Mouse (Mus musculus): ENCODE results near the gene Gatad2a. TPM values are rescaled to one million over a fixed set of nuclear protein-coding genes. Genes with fewer than 3 reads are reported as not detected.

The Gatad2a gene
- 44.3 TPM in 2 replicates for polyA plus RNA-seq (2016; fragmentation: Nextera tagmentation; extraction: Ambion mirVana)

- no peaks in the 10 kb centered on the region for H3K36me3 ChIP-seq
- peaks cover 19% of the 10 kb centered on the region for H3K4me1 ChIP-seq
- H3K27ac ChIP-seq (replicated peaks): peak within 1 kb of the TSS; percentile 91
- no peaks in the 10 kb centered on the region for H3K27me3 ChIP-seq
- no peaks in the 10 kb centered on the region for H3K9me3 ChIP-seq
- peak within 1 kb of the TSS; percentile 74 for H3K4me3 ChIP-seq
- WGBS: under 1% methylated on average over 84 of the region's 87 CpGs
- H3K9ac ChIP-seq (replicated peaks): peak within 1 kb of the TSS; percentile 79
- ATAC-seq (ENCODE audit: low FRiP score, low read depth): peak; percentile 100
- H3K4me2 ChIP-seq (replicated peaks): peak within 1 kb of the TSS; percentile 87
Observed at GRCm38 (mm10) chr8:69995776-69996588, at the start of gene Gatad2a. Gene Gatad2a, minus strand, starts transcription at chr8:69996384.

- 91% methylated on average over 5 of the region's 5 CpGs for WGBS
- Histone ChIP-seq H3K36me3 (peaks cover 11% of the 10 kb centered on the region), H3K9ac (replicated peaks) (peak overlapping the region; percentile 96), H3K27me3 (no peaks in the 10 kb centered on the region), H3K27ac (replicated peaks) (no peak overlapping the region), H3K4me3 (peak overlapping the region; percentile 95), H3K4me1 (peaks cover 36% of the 10 kb centered on the region), H3K4me2 (replicated peaks) (peak overlapping the region; percentile 94), H3K9me3 (no peaks in the 10 kb centered on the region)
- ATAC-seq (ENCODE audit: low FRiP score, low read depth): no peak
Observed at GRCm38 (mm10) chr8:70043996-70044395, 47.8 kb upstream of the Gatad2a start.

GRCm38 (mm10) chr8:70042583-70043455 lies 46.6 kb upstream of the Gatad2a start, which contains the start of the genes Mau2 and Sugp1:
Gene Mau2, minus strand, starts transcription at chr8:70042734.
Gene Sugp1, plus strand, starts transcription at chr8:70042813.
- ATAC-seq (ENCODE audit: low FRiP score, low read depth): peak; percentile 98
- Histone ChIP-seq H3K27me3 (no peaks in the 10 kb centered on the region), H3K27ac (replicated peaks) (peak within 1 kb of the TSS; percentile 73), H3K9me3 (no peaks in the 10 kb centered on the region), H3K4me1 (peaks cover 36% of the 10 kb centered on the region), H3K9ac (replicated peaks) (peak within 1 kb of the TSS; percentile 96), H3K4me3 (peak within 1 kb of the TSS; percentile 95), H3K4me2 (replicated peaks) (peak within 1 kb of the TSS; percentile 94), H3K36me3 (no peaks in the 10 kb centered on the region)
- under 1% methylated on average over 65 of the region's 65 CpGs for WGBS

GRCm38 (mm10) chr8:70041885-70042546 lies 45.8 kb upstream of the Gatad2a start:
- Histone ChIP-seq H3K27ac (replicated peaks) (peak overlapping the region; percentile 73), H3K9me3 (no peaks in the 10 kb centered on the region), H3K4me3 (peak overlapping the region; percentile 95), H3K4me2 (replicated peaks) (peak overlapping the region; percentile 94), H3K4me1 (peaks cover 36% of the 10 kb centered on the region), H3K9ac (replicated peaks) (peak overlapping the region; percentile 96), H3K27me3 (no peaks in the 10 kb centered on the region), H3K36me3 (peaks cover 3% of the 10 kb centered on the region; the same call in 1 of the 2 replicates)
- peak; percentile 41 for ATAC-seq (ENCODE audit: low FRiP score, low read depth)
- WGBS: 1% methylated on average over 46 of the region's 47 CpGs

GRCm38 (mm10) chr8:70037994-70038393 lies 41.8 kb upstream of the Gatad2a start:
- H3K4me1 ChIP-seq: peaks cover 22% of the 10 kb centered on the region
- no peak overlapping the region for H3K27ac ChIP-seq (replicated peaks)
- no peak for ATAC-seq (ENCODE audit: low FRiP score, low read depth)
- no peaks in the 10 kb centered on the region for H3K9me3 ChIP-seq
- peaks cover 12% of the 10 kb centered on the region; the same call in 1 of the 2 replicates for H3K36me3 ChIP-seq
- 97% methylated on average over 1 of the region's 1 CpGs for WGBS
- no peak overlapping the region for H3K4me3 ChIP-seq
- no peaks in the 10 kb centered on the region for H3K27me3 ChIP-seq
- no peak overlapping the region for H3K9ac ChIP-seq (replicated peaks)
- H3K4me2 ChIP-seq (replicated peaks): no peak overlapping the region

GRCm38 (mm10) chr8:70030255-70030654 lies 34.1 kb upstream of the Gatad2a start:
- Histone ChIP-seq H3K4me3 (no peak overlapping the region), H3K9ac (replicated peaks) (no peak overlapping the region), H3K4me1 (no peaks in the 10 kb centered on the region), H3K4me2 (replicated peaks) (no peak overlapping the region), H3K27ac (replicated peaks) (no peak overlapping the region), H3K27me3 (no peaks in the 10 kb centered on the region), H3K36me3 (peaks cover 76% of the 10 kb centered on the region), H3K9me3 (no peaks in the 10 kb centered on the region)
- no peak for ATAC-seq (ENCODE audit: low FRiP score, low read depth)
- 95% methylated on average over 1 of the region's 1 CpGs for WGBS

- Histone ChIP-seq H3K4me2 (replicated peaks) (no peak overlapping the region), H3K27ac (replicated peaks) (no peak overlapping the region), H3K4me1 (no peaks in the 10 kb centered on the region; the same call in 1 of the 2 replicates), H3K9ac (replicated peaks) (no peak overlapping the region), H3K27me3 (no peaks in the 10 kb centered on the region), H3K4me3 (no peak overlapping the region), H3K36me3 (peaks cover 99% of the 10 kb centered on the region), H3K9me3 (no peaks in the 10 kb centered on the region)
- WGBS: 88% methylated on average over 2 of the region's 2 CpGs
- no peak for ATAC-seq (ENCODE audit: low FRiP score, low read depth)
Observed at GRCm38 (mm10) chr8:70026151-70026550, 30.0 kb upstream of the Gatad2a start.

GRCm38 (mm10) chr8:70023596-70023995 lies 27.4 kb upstream of the Gatad2a start:
- ATAC-seq (ENCODE audit: low FRiP score, low read depth): no peak
- Histone ChIP-seq H3K9me3 (no peaks in the 10 kb centered on the region), H3K36me3 (peaks cover 100% of the 10 kb centered on the region), H3K4me3 (no peak overlapping the region), H3K9ac (replicated peaks) (no peak overlapping the region), H3K4me2 (replicated peaks) (no peak overlapping the region), H3K27me3 (no peaks in the 10 kb centered on the region), H3K27ac (replicated peaks) (no peak overlapping the region), H3K4me1 (no peaks in the 10 kb centered on the region; the same call in 1 of the 2 replicates)
- WGBS: 84% methylated on average over 8 of the region's 8 CpGs

- no peaks in the 10 kb centered on the region for H3K9me3 ChIP-seq
- H3K27me3 ChIP-seq: no peaks in the 10 kb centered on the region
- no peak for ATAC-seq (ENCODE audit: low FRiP score, low read depth)
- H3K4me2 ChIP-seq (replicated peaks): no peak overlapping the region
- peaks cover 40% of the 10 kb centered on the region for H3K36me3 ChIP-seq
- no peak overlapping the region for H3K4me3 ChIP-seq
- no peak overlapping the region for H3K9ac ChIP-seq (replicated peaks)
- no peaks in the 10 kb centered on the region for H3K4me1 ChIP-seq
- no peak overlapping the region for H3K27ac ChIP-seq (replicated peaks)
- WGBS: 86% methylated on average over 1 of the region's 1 CpGs
Observed at GRCm38 (mm10) chr8:70015017-70015416, 18.8 kb upstream of the Gatad2a start.

GRCm38 (mm10) chr8:70012763-70013162 lies 16.6 kb upstream of the Gatad2a start:
- no peaks in the 10 kb centered on the region for H3K4me1 ChIP-seq
- H3K27ac ChIP-seq (replicated peaks): no peak overlapping the region
- H3K36me3 ChIP-seq: peaks cover 17% of the 10 kb centered on the region
- no peak overlapping the region for H3K4me2 ChIP-seq (replicated peaks)
- H3K9ac ChIP-seq (replicated peaks): no peak overlapping the region
- no peaks in the 10 kb centered on the region for H3K27me3 ChIP-seq
- no peaks in the 10 kb centered on the region for H3K9me3 ChIP-seq
- 86% methylated on average over 1 of the region's 1 CpGs for WGBS
- ATAC-seq (ENCODE audit: low FRiP score, low read depth): no peak
- H3K4me3 ChIP-seq: no peak overlapping the region

- H3K4me3 ChIP-seq: no peak overlapping the region
- H3K4me1 ChIP-seq: no peaks in the 10 kb centered on the region
- H3K4me2 ChIP-seq (replicated peaks): no peak overlapping the region
- H3K27ac ChIP-seq (replicated peaks): no peak overlapping the region
- H3K9ac ChIP-seq (replicated peaks): no peak overlapping the region
- ATAC-seq (ENCODE audit: low FRiP score, low read depth): no peak
- no peaks in the 10 kb centered on the region for H3K27me3 ChIP-seq
- 79% methylated on average over 3 of the region's 3 CpGs for WGBS
- no peaks in the 10 kb centered on the region for H3K9me3 ChIP-seq
- H3K36me3 ChIP-seq: peaks cover 13% of the 10 kb centered on the region
Observed at GRCm38 (mm10) chr8:70012350-70012749, 16.2 kb upstream of the Gatad2a start.

Measured in midbrain, embryonic 12.5 days (tissue).